Mouse (Mus musculus) spleen, adult 2 months (tissue): ENCODE data around the gene Ccdc88c.

ENCODE experiments used
- CTCF ChIP-seq: fragments of 200-500 bp; IDR thresholded peaks from 2 replicates; pipeline ENCODE4 v1.5.1; 2011; ENCODE audit warnings: mild to moderate bottlenecking, inconsistent platforms; ENCODE audit not compliant: insufficient read depth, insufficient read length, insufficient replicate concordance; ENCODE audit errors: extremely low read depth
- POLR2A ChIP-seq: fragments of 200-500 bp; IDR thresholded peaks from 2 replicates; pipeline ENCODE4 v1.6.1; 2011; ENCODE audit warnings: low read depth, low read length, inconsistent platforms

- TF ChIP-seq CTCF (no peak), POLR2A (no peak)
Measured at GRCm38 (mm10) chr12:101019031-101019430, 9.8 kb downstream of the Ccdc88c start.
